Mouse (Mus musculus) embryonic facial prominence, embryonic 11.5 days (tissue): ENCODE measurements around the gene Klhl29. TPM values are rescaled to one million over a fixed set of nuclear protein-coding genes. Genes with fewer than 3 reads are reported as not detected.
"Not testable (repeated sequence)": the region's sequence is repeated elsewhere in the genome, so short reads cannot be mapped to it uniquely, and the experiment has no call there.

Experiments used
- ATAC-seq: fragments of 200-750 bp; cut with Nextera tagmentation; replicated peaks from 2 replicates; pipeline ENCODE4 v1.8.0; 2017; ENCODE audit warnings: low read depth; ENCODE audit not compliant: insufficient number of reproducible peaks, low FRiP score, low TSS enrichment
- DNase-seq: peaks from one replicate; pipeline ENCODE4 v3.0.0-alpha.2; 2015; ENCODE audit warnings: low spot score
- H3K27ac ChIP-seq: fragments of 300-500 bp; sonication (generic); replicated peaks from 2 replicates; pipeline ENCODE4 v1.5.1; 2014; ENCODE audit warnings: mild to moderate bottlenecking, low read depth, low read length, control low read depth
- H3K27me3 ChIP-seq: fragments of 300-500 bp; sonication (generic); 2 replicates; pipeline ENCODE4 v1.6.1; 2014; ENCODE audit warnings: mild to moderate bottlenecking, low read length, moderate library complexity, mixed read lengths; ENCODE audit not compliant: control insufficient read depth, insufficient read depth
- H3K36me3 ChIP-seq: fragments of 300-500 bp; sonication (generic); replicated peaks from 2 replicates; pipeline ENCODE4 v1.6.1; 2014; ENCODE audit warnings: low read depth, mild to moderate bottlenecking, low read length, moderate library complexity, mixed read lengths; ENCODE audit not compliant: control insufficient read depth, insufficient read depth
- H3K4me1 ChIP-seq: fragments of 300-500 bp; sonication (generic); 2 replicates; pipeline ENCODE4 v1.6.1; 2014; ENCODE audit warnings: low read length, mixed read lengths; ENCODE audit not compliant: control insufficient read depth, insufficient read depth
- H3K4me2 ChIP-seq: fragments of 300-500 bp; sonication (generic); 2 replicates; pipeline ENCODE4 v1.6.1; 2014; ENCODE audit warnings: low read depth, mild to moderate bottlenecking, control low read depth, low read length, moderate library complexity
- H3K4me3 ChIP-seq: fragments of 300-500 bp; sonication (generic); 2 replicates; pipeline ENCODE4 v1.5.1; 2014; ENCODE audit warnings: low read depth, low read length, control low read depth
- H3K9ac ChIP-seq: fragments of 300-500 bp; sonication (generic); replicated peaks from 2 replicates; pipeline ENCODE4 v1.6.1; 2014; ENCODE audit warnings: mild to moderate bottlenecking, control low read depth, low read length
- H3K9me3 ChIP-seq: fragments of 300-500 bp; sonication (generic); replicated peaks from 2 replicates; pipeline ENCODE4 v1.6.1; 2016; ENCODE audit warnings: mild to moderate bottlenecking, low read length, inconsistent platforms, mixed read lengths; ENCODE audit not compliant: control insufficient read depth
- WGBS: fragments of 180-500 bp; shearing (Covaris S2); extraction: QIAGEN DNeasy Blood & Tissue Kit; methylation state at CpG from one replicate; pipeline ENCODE4 v1.1.7; 2014; 5-methylcytosine and 5-hydroxymethylcytosine counted together
- polyA plus RNA-seq: library from polyadenylated mRNA; unstranded; fragments of >200 nt; fragmentation: Nextera tagmentation; extraction: Ambion mirVana; gene quantifications from 2 replicates; pipeline ENCODE4 v1.2.1, GENCODE M21; 2014

Gene Klhl29
- polyA plus RNA-seq, 1 experiment from 2014 or later, result 1.9 TPM

DNA sequence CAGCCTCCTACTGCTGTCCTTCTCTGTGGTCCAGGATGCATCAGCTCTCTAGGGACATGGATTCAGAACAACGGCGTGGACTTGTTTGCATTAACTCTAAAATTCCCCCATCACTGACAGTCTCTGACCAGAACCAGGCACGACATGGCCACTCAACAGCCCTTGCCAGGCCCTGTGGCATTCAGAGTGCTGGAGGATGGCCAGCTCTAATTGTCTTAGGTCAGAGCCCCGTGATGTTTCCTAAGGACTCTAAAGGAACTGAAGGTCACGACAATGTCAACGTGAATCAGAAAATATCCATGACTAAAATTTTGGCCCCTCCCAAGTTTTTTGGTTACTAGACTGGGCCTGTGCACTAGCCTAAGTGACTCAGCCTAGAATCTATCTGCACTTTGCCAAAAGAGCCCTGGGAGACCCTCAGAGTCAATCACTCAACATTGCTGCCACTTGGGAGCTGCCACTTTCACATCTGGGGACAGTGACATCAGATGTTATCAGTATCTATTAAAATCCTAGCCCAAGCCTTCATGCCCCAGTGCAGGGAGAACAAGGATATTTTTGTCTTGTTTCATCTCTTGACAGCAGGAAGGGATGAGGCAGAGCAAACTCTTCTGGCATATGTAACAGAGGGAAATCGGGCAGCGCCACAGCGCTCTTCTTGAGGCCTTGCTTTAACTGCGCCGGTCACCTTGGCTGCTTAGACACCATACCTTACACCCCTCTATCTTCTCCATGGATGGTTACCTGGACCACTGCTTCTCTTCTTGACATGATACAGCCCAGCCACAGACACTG, 24.8 kb downstream of the Klhl29 start:
- 80% methylated on average over 11 of the region's 11 CpGs for WGBS
- Histone ChIP-seq H3K36me3 (no peaks in the 10 kb centered on the region), H3K4me2 (no peak overlapping the region), H3K27ac (no peak overlapping the region), H3K4me1 (no peaks in the 10 kb centered on the region), H3K4me3 (no peak overlapping the region), H3K9ac (no peak overlapping the region), H3K27me3 (no peaks in the 10 kb centered on the region), H3K9me3 (no peaks in the 10 kb centered on the region)
- no peak for DNase-seq
- ATAC-seq, result no peak

DNA sequence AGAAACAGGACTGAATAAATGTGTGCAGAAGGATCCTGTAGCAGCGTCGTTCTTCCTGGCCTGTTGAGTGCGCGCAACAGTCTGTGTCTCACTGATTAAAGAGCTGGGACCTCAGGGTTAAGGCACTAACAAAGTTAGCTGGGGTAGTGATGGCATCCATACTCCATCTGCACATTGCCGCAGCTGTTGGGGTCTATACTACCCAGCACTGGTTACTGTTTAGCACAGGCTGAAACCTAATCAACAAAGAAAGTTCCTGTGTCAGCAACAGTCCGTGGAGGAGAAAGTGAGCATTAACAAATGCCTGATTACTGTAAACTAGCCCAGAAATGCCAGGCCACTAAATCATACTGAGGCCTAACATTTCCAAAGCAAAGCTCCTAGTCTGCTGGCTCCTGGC, 30.4 kb downstream of the Klhl29 start:
- no peaks in the 10 kb centered on the region for H3K4me1 ChIP-seq
- H3K4me3 ChIP-seq, result no peak overlapping the region
- H3K4me2 ChIP-seq, result no peak overlapping the region
- H3K9me3 ChIP-seq, result no peaks in the 10 kb centered on the region
- H3K36me3 ChIP-seq, result no peaks in the 10 kb centered on the region
- no peaks in the 10 kb centered on the region for H3K27me3 ChIP-seq
- no peak overlapping the region for H3K9ac ChIP-seq
- no peak for DNase-seq
- ATAC-seq, result no peak
- H3K27ac ChIP-seq, result no peak overlapping the region
- 85% methylated on average over 6 of the region's 6 CpGs for WGBS

DNA sequence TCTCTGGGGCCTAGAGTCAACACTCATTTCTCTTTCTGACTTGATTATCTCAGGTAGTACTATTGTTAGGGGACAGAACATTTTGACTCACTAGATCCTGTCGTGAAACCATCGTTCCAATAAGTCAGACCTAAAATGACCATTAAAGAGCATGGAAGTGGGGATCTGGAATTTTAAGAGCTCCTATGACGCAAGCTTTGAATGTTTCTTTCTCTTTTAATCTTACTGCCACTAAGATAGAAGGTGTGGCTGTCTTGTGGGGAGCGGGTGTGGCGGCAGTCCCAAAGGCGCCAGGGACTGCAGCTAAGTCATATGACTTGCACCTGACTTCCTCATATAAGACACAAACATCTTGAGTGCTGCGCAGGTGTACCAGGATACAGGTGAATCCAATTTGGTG, 31.0 kb downstream of the Klhl29 start:
- DNase-seq, H3K27ac ChIP-seq, H3K4me1 ChIP-seq, H3K4me2 ChIP-seq, H3K9me3 ChIP-seq, H3K4me3 ChIP-seq, H3K9ac ChIP-seq, H3K36me3 ChIP-seq, ATAC-seq, H3K27me3 ChIP-seq: not testable (repeated sequence)
- 94% methylated on average over 6 of the region's 7 CpGs for WGBS

DNA sequence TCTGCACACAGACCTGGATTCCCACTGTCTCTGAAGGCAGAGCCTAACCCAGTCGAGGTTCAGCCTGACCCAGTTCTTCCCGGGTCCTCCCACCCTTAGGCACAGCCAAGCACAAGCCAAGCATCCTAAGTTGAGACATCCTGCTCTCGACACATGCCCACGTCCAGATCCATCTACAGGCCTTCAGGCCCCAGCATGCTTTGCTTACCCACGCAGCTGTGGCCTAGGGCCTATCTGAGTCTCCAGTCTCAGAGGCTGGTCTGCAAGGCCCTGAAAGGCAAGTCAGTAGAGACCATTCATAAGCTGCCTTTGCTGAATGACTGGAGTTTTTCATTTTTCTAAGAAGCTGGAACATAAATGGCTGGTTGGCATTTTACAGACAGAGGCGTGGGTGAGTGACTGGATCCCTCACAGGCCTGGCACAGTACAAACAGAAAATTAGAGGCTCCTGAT, 35.3 kb downstream of the Klhl29 start:
- Histone ChIP-seq H3K4me3 (no peak overlapping the region), H3K27ac (no peak overlapping the region), H3K9ac (no peak overlapping the region), H3K4me1 (no peaks in the 10 kb centered on the region), H3K9me3 (no peaks in the 10 kb centered on the region), H3K27me3 (no peaks in the 10 kb centered on the region), H3K36me3 (no peaks in the 10 kb centered on the region), H3K4me2 (no peak overlapping the region)
- no peak for ATAC-seq
- 84% methylated on average over 6 of the region's 6 CpGs for WGBS
- DNase-seq, result no peak

DNA sequence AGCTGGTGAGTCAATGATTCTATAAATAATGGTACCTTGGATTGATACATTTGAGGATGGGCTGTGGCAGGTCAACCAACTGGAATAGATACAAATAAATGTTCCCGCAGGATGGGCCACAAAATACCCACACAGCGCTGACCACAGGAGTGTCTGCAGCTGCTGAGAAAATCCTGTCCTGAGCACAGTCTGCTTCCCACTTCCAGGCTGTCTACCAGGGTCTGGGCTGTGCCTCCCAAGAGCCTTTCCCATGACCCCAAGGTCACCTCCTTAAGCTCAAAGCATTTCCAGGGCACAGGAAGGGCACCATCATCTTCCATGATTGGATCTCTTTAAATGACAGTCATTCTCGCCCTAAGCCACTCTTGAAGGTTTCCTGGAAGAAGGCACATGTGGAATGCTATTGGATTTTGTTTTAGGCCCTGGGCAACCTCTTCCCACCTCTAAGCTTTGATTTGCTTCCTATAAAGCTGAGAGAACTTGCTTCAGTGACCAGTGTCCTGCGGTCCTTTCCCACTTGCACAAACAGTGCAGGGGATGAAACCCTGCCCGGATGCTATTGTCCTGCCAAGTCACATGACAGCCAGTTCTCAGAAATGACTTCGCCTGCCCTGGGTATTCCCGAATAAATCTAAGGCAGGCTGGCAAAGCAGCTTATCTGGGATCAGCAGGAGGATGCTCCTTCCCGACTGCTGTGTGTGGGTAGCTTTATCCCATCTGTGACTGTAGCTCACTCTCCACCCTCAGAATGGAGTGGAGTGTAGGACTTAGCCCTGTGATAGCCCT, 38.4 kb downstream of the Klhl29 start:
- H3K27me3 ChIP-seq, result no peaks in the 10 kb centered on the region
- H3K4me2 ChIP-seq, result no peak overlapping the region
- 20% methylated on average over 8 of the region's 8 CpGs for WGBS
- no peaks in the 10 kb centered on the region for H3K36me3 ChIP-seq
- DNase-seq (no peak), ATAC-seq (peak; percentile 60; the same call in 1 of the 2 replicates)
- no peak overlapping the region for H3K27ac ChIP-seq
- H3K9ac ChIP-seq, result no peak overlapping the region
- H3K4me1 ChIP-seq, result no peaks in the 10 kb centered on the region
- H3K4me3 ChIP-seq, result no peak overlapping the region
- H3K9me3 ChIP-seq, result no peaks in the 10 kb centered on the region

DNA sequence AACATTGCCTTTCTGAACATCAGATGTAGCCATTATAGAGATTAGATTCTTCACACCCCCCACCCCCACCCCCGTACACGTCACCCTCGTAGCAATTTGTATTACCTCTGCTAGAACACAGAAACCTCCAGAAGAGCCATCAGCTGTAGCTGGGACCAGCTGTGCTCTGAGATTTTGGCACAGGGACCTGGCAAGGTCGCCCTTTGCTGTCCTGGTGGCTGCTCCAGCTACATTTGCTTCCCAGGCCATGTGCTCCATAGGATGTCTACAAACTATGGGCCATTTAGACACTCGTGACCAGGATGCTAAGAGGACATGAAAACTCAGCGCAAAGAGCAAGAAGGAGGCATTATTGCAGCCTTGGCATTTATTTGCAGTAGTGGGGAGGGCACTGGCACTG, 39.2 kb downstream of the Klhl29 start:
- H3K27me3 ChIP-seq, result no peaks in the 10 kb centered on the region
- H3K4me1 ChIP-seq, result no peaks in the 10 kb centered on the region
- H3K36me3 ChIP-seq, result no peaks in the 10 kb centered on the region
- H3K9ac ChIP-seq, result no peak overlapping the region
- H3K27ac ChIP-seq, result no peak overlapping the region
- WGBS, result 78% methylated on average over 6 of the region's 6 CpGs
- no peaks in the 10 kb centered on the region for H3K9me3 ChIP-seq
- no peak overlapping the region for H3K4me3 ChIP-seq
- no peak overlapping the region for H3K4me2 ChIP-seq
- ATAC-seq (no peak), DNase-seq (no peak)

DNA sequence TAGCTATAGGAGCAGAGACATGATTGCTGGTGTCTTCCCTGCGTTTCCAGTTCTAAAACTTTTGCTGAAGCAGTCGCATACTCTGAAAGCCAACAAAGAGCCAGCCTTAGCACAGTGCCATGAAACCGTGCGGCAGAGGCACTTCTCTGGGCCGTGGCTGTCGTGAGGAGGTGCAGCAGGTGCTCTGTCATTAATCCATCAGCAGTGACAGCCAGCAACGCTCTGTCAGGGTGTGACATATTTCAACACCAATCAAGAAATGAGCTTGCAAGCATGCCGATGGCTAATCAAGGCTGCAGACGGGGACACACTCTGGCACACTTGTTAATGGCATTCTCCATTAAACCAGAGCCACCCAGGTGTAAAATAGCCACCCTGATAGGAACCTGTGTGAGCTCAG, 40.5 kb downstream of the Klhl29 start:
- Histone ChIP-seq H3K4me2 (no peak overlapping the region), H3K27ac (no peak overlapping the region), H3K9ac (no peak overlapping the region), H3K9me3 (no peaks in the 10 kb centered on the region), H3K36me3 (no peaks in the 10 kb centered on the region), H3K4me3 (no peak overlapping the region), H3K27me3 (no peaks in the 10 kb centered on the region), H3K4me1 (no peaks in the 10 kb centered on the region)
- no peak for ATAC-seq
- 75% methylated on average over 9 of the region's 9 CpGs for WGBS
- DNase-seq, result no peak

DNA sequence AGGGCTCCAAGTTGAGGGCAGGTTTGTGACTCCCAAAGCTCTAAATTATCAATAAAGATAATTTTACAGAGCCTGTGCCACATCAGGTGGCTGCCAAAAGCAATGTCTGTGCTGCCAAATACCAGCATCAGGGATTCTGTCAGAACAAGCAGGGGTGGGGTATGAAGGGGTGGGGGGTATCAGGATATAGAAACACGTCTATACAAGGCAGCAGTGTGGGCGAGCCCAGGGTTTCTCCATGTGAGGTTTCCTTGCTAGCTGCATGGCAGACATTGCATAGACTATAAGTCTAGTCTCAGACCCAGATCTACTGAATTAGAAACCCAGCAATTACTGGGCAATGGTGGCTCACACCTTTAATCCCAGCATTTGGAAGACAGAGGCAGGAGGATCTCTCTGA, 41.3 kb downstream of the Klhl29 start:
- no peaks in the 10 kb centered on the region for H3K27me3 ChIP-seq
- H3K9ac ChIP-seq, result no peak overlapping the region
- no peak for ATAC-seq
- 85% methylated on average over 2 of the region's 2 CpGs for WGBS
- H3K4me2 ChIP-seq, result no peak overlapping the region
- no peak overlapping the region for H3K27ac ChIP-seq
- H3K9me3 ChIP-seq, result no peaks in the 10 kb centered on the region
- no peak for DNase-seq
- no peak overlapping the region for H3K4me3 ChIP-seq
- no peaks in the 10 kb centered on the region for H3K4me1 ChIP-seq
- no peaks in the 10 kb centered on the region for H3K36me3 ChIP-seq
